Mouse (Mus musculus) MEL (cell line): ENCODE results near the gene Snrnp35.

Source experiments
- CHD1 ChIP-seq: IDR thresholded peaks from 2 replicates; pipeline ENCODE4 v1.6.1; 2012; ENCODE audit warnings: low read depth, mild to moderate bottlenecking, inconsistent platforms, low read length, improper control_type of control experiment
- EP300 ChIP-seq, 2 experiments: IDR thresholded peaks; 2 replicates each; pipeline ENCODE4 v1.6.1; 2011; ENCODE audit warnings: improper control_type of control experiment in 2 of 2, low read length in 2 of 2, low read depth in 1 of 2, mild to moderate bottlenecking in 1 of 2
- GABPA ChIP-seq: IDR thresholded peaks from 2 replicates; pipeline ENCODE4 v1.6.1; 2012; ENCODE audit warnings: low read depth, mild to moderate bottlenecking, inconsistent platforms, low read length, improper control_type of control experiment, moderate library complexity
- MXI1 ChIP-seq: IDR thresholded peaks from 2 replicates; pipeline ENCODE4 v1.6.1; 2011; ENCODE audit warnings: mild to moderate bottlenecking, low read depth, low read length, improper control_type of control experiment
- NELFE ChIP-seq: IDR thresholded peaks from 2 replicates; pipeline ENCODE4 v1.6.1; 2011; ENCODE audit warnings: low read depth, low read length, improper control_type of control experiment
- NRF1 ChIP-seq: IDR thresholded peaks from 2 replicates; pipeline ENCODE4 v1.6.1; 2014; ENCODE audit warnings: low read depth, mild to moderate bottlenecking, inconsistent platforms, low read length, improper control_type of control experiment, moderate library complexity; ENCODE audit not compliant: poor library complexity, insufficient read depth, severe bottlenecking
- USF1 ChIP-seq: IDR thresholded peaks from 2 replicates; pipeline ENCODE4 v1.6.1; 2014; ENCODE audit warnings: low read depth, mild to moderate bottlenecking, inconsistent platforms, low read length, improper control_type of control experiment, moderate library complexity

DNA sequence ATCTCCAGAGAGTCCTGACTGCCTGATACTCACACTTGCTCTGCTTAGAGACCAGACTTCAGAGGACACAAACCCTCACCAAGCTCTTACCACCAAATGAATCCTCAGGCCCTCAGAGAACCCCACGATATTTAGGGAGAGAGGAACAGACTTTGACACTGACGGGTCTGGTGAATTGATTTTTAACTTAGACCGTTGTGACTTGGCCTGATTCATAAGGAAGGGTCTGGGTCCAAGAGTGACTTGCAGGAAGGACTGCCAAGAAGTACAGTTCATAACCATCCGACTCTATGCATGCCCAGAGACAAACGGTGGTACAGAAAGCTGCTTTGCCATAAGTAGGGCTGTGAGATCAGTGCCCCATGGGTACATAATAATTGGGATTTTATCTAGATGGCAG, 2.7 kb downstream of the Snrnp35 start:
- TF ChIP-seq MXI1 (no peak), NELFE (no peak), USF1 (no peak), GABPA (no peak), EP300 (IDR thresholded peaks at IDR 0.05; ENCODE audit: low read depth in 1 of 2, low read length in 2 of 2) (no peak), CHD1 (no peak), NRF1 (no peak)
